Mouse (Mus musculus): ENCODE measurements around the gene Trp53tg5. TPM values are rescaled to one million over a fixed set of nuclear protein-coding genes. Genes with fewer than 3 reads are reported as not detected.

The Trp53tg5 gene
- polyA plus RNA-seq, 1 experiment from 2014 or later, result not detected

DNA sequence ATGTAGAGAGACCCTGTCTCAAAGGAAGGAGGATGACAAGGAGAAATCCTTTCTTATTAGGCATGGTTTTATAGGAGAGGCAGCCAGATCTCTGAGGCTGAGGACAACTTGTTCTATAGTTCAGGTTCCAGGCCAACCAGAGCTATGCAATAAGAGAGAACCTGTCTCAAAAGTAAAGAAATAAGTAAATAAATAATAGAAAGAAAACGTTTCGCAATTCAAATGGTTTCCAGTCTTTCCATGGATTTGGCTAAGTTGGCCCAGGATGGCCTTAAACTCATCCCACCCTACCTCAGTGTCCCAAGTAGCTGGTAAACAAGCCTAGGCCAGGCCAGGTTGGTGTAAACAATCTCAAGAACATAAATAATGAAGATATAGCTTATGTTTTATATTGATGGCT, 28.8 kb downstream of the Trp53tg5 start:
- H3K4me3 ChIP-seq, result no peak overlapping the region
- no peak overlapping the region for H3K27ac ChIP-seq
- 89% methylated on average over 2 of the region's 2 CpGs for WGBS
- no peak for ATAC-seq (ENCODE audit: low FRiP score)
- peaks cover 14% of the 10 kb centered on the region for H3K27me3 ChIP-seq
- H3K4me2 ChIP-seq (replicated peaks), result no peak overlapping the region
- H3K9ac ChIP-seq, result no peak overlapping the region
- H3K4me1 ChIP-seq, result peaks cover 31% of the 10 kb centered on the region
- no peaks in the 10 kb centered on the region for H3K36me3 ChIP-seq
- H3K9me3 ChIP-seq (replicated peaks), result no peaks in the 10 kb centered on the region

DNA sequence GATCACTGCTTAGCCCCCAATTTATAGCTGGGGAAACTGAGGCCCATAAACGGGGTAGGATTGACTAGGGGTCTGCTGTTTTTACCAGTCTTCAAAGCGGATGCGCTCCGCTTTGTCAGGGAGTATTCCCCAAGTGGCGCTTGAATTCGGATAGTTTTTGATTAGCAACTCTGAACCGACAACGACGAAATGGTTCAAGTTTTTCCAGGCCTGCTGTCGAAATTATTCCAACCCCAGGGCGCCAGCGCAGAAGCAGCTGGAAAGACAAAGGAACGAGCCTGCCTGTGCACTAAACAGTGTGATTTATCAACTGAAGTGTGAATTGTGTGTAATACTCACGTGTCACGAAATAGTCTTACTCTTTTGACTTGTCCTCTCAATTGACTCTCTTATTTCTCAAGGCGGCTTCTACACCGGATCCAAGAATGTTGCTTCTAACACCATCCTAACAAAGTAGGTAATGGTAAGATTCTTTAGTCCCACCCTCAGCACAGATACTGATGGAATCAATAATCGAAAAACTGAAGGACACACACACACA, 30.0 kb downstream of the Trp53tg5 start, which contains the start of gene Sdc4:
Gene Sdc4 (minus strand): TSS at position 428 of the 541 bp plus-strand sequence.
- peak within 1 kb of the TSS; percentile 68 for H3K9ac ChIP-seq
- H3K36me3 ChIP-seq, result no peaks in the 10 kb centered on the region
- WGBS, result 6% methylated on average over 18 of the region's 18 CpGs
- H3K27ac ChIP-seq, result no peak within 1 kb of the TSS
- peak; percentile 38; the same call in 1 of the 2 replicates for ATAC-seq (ENCODE audit: low FRiP score)
- no peaks in the 10 kb centered on the region for H3K9me3 ChIP-seq (replicated peaks)
- peaks cover 31% of the 10 kb centered on the region for H3K4me1 ChIP-seq
- peak within 1 kb of the TSS; percentile 50 for H3K4me3 ChIP-seq
- peak within 1 kb of the TSS; percentile 91 for H3K4me2 ChIP-seq (replicated peaks)
- H3K27me3 ChIP-seq, result peaks cover 14% of the 10 kb centered on the region

DNA sequence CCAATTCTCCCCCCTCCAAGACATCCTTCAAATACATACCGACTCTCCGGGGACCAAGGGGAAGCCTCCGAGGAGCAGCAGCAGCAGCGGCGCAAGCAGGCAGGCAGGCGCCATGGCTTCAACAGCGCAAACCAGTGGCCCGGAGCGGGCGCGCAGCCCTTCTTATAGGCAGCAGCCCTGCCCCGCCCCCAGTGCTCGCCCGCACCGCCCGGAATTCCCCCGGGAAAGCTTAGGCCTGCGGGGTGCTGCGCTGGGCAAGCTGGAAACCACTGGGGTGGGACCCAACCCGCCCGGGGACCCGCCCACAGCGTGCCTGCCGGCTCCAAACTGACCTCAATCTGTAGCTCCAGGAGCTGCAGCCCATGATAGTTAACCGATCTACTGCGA, 30.5 kb downstream of the Trp53tg5 start:
- Histone ChIP-seq H3K4me1 (peaks cover 31% of the 10 kb centered on the region), H3K9me3 (replicated peaks) (no peaks in the 10 kb centered on the region), H3K4me2 (replicated peaks) (peak overlapping the region; percentile 91), H3K9ac (peak overlapping the region; percentile 68), H3K27me3 (peaks cover 14% of the 10 kb centered on the region), H3K36me3 (no peaks in the 10 kb centered on the region), H3K27ac (no peak overlapping the region), H3K4me3 (peak overlapping the region; percentile 50)
- WGBS, result under 1% methylated on average over 26 of the region's 26 CpGs
- ATAC-seq (ENCODE audit: low FRiP score), result peak; percentile 87

DNA sequence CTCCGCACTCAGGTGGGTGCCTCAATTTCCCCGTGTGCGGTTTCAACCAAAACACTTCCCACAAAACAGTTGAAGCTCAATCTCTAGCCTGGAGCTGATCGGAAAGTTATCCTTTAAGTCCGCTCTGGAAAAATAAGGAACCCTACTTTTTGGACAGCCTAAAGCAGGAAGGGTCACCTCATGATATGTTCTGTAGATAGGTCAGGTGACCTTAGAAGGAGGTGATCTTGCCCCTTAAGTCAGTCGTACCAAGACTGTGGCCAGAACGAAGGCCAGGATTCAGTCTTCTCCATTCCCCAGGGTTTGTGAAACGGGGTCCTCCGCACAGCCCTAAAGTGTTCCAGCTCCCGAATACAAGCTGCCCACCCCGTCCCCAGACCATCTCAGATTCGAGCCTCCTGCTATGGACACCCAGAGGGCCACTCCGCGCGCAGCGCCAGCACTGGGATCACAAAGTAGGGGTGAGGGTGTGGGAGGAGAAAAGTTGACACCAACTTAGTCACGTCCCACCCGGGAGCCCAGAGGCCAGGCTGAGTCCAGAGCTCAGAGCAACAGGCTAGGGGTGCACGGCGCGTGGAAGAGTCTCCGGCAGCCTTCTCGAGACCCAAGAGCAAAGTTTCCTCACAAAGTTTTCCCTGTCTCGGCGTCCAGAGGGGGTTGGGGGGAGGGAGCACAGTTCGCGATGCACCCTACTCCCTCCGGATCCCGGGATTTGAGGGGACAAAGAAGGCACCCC, 31.0 kb downstream of the Trp53tg5 start:
- H3K27me3 ChIP-seq, result peaks cover 14% of the 10 kb centered on the region
- ATAC-seq (ENCODE audit: low FRiP score), result peak; percentile 32; the same call in 1 of the 2 replicates
- no peak overlapping the region for H3K27ac ChIP-seq
- H3K9ac ChIP-seq, result peak overlapping the region; percentile 68
- H3K4me2 ChIP-seq (replicated peaks), result peak overlapping the region; percentile 91
- H3K4me1 ChIP-seq, result peaks cover 31% of the 10 kb centered on the region
- 3% methylated on average over 29 of the region's 29 CpGs for WGBS
- H3K4me3 ChIP-seq, result peak overlapping the region; percentile 50
- H3K36me3 ChIP-seq, result no peaks in the 10 kb centered on the region
- H3K9me3 ChIP-seq (replicated peaks), result no peaks in the 10 kb centered on the region

DNA sequence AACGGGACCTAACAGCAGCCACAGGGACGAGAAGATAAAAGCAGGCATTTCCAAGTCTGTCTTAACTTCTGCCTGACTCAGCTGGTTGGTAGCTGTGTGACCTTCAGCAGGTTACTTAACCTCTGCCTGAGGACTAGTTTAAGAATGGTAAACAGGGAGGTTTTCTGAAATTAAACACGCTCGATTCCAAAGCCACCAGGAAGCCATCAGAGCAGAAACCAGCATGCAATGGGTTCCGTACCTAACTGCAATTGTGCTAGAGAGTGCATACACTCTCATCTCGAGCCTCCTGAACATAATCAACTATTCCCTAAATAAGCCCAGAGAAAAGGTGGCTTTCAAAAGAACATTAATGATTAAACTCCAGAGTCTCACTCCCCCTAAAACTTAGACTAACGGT, 31.8 kb downstream of the Trp53tg5 start:
- Histone ChIP-seq H3K4me2 (replicated peaks) (peak overlapping the region; percentile 91), H3K36me3 (no peaks in the 10 kb centered on the region), H3K9me3 (replicated peaks) (no peaks in the 10 kb centered on the region), H3K4me1 (peaks cover 35% of the 10 kb centered on the region), H3K27me3 (peaks cover 14% of the 10 kb centered on the region), H3K9ac (no peak overlapping the region), H3K4me3 (0 out of 2 replicates have a peak overlapping the region, but pooled peaks have one; percentile 50), H3K27ac (no peak overlapping the region)
- ATAC-seq (ENCODE audit: low FRiP score), result no peak
- WGBS, result 24% methylated on average over 7 of the region's 7 CpGs

DNA sequence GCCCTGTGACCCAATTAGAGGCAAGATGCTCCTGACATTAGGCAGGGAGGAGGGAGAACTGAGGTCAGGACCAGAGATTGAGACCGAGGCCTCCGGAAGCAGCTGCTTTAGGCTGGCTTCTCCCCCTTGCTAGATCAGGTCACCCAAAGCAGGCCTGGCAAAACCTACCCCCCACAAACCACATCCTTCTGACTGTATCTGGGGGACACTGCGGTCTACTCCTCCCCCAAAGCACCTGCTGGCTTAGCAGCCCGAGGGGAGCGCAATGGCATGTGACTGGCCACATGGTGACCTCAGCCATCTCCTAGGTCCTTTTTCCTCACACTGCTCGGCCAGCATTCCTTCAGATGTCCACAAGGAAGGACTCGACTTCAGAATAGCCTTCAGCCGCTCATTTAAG, 32.4 kb downstream of the Trp53tg5 start:
- 38% methylated on average over 8 of the region's 8 CpGs for WGBS
- H3K4me2 ChIP-seq (replicated peaks), result peak overlapping the region; percentile 91; the same call in 1 of the 2 replicates
- H3K9me3 ChIP-seq (replicated peaks), result no peaks in the 10 kb centered on the region
- H3K4me3 ChIP-seq, result no peak overlapping the region
- no peak for ATAC-seq (ENCODE audit: low FRiP score)
- no peak overlapping the region for H3K27ac ChIP-seq
- H3K4me1 ChIP-seq, result peaks cover 35% of the 10 kb centered on the region
- no peaks in the 10 kb centered on the region for H3K36me3 ChIP-seq
- peaks cover 14% of the 10 kb centered on the region for H3K27me3 ChIP-seq
- H3K9ac ChIP-seq, result no peak overlapping the region

DNA sequence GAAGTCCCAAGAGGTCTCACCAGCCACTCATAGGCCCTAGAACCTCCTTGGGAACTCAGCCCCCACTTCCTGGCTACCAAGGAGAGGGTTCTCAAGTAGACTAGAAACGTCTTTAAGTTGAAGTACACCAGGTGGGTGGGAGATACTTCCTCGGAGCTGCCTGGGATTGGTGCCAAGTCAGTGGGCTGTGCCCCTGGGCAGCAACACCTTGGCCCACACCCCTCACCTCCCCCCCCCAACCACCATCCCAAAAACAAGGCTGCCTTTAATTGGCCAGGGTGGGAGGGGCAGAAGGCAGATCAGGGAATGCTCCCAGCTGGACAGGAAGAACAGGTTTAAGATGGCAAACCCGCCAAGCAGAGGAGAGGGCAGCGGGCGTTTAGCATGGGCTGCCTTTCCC, 33.2 kb downstream of the Trp53tg5 start:
- Histone ChIP-seq H3K36me3 (no peaks in the 10 kb centered on the region), H3K9ac (no peak overlapping the region), H3K4me1 (peaks cover 38% of the 10 kb centered on the region), H3K4me3 (no peak overlapping the region), H3K9me3 (replicated peaks) (no peaks in the 10 kb centered on the region), H3K27ac (no peak overlapping the region), H3K4me2 (replicated peaks) (no peak overlapping the region), H3K27me3 (peaks cover 14% of the 10 kb centered on the region)
- WGBS, result 82% methylated on average over 5 of the region's 5 CpGs
- no peak for ATAC-seq (ENCODE audit: low FRiP score)

DNA sequence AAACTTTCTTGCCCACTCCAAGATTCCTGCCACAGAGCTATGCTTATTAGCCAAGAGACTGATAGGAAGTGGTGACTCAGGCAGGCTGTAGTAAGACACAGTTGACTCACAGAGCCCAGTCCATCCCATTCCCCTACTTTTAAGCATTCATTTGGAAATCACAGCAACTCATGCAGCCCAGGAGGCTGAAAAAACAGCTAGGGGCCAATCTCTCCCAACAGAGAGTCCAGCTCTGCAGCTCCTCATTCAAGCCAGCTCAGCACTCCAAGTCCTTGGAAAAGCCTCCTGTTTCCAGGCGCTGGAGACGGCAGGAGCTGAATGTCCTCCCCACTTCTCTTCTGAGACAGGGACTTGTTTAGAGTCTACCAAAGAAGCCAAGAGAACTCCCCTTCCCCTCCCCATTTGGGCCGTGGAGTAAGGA, 34.5 kb downstream of the Trp53tg5 start:
- no peaks in the 10 kb centered on the region for H3K9me3 ChIP-seq (replicated peaks)
- no peak overlapping the region for H3K4me2 ChIP-seq (replicated peaks)
- H3K9ac ChIP-seq, result no peak overlapping the region
- H3K4me1 ChIP-seq, result peaks cover 38% of the 10 kb centered on the region
- WGBS, result 70% methylated on average over 3 of the region's 3 CpGs
- no peak for ATAC-seq (ENCODE audit: low FRiP score)
- H3K27me3 ChIP-seq, result peaks cover 18% of the 10 kb centered on the region
- no peak overlapping the region for H3K27ac ChIP-seq
- H3K36me3 ChIP-seq, result no peaks in the 10 kb centered on the region
- no peak overlapping the region for H3K4me3 ChIP-seq

DNA sequence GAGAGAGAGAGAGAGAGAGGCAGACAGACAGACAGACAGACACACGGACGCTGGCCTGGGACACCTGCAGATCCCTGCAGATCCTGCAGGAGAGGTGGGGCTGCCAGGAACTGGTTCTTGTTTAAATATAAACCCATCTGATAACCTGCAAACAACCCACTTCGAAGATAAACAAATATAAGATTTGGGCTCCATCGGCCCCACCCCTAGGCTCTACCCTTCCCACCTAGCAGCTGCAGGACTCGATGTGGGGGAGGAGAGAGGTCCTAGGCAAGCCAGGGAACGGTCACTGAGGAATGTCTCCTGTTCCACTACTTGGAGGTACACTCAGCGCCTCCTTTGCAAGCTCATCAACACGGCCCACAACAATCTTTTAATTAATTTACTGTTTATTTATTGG, 35.3 kb downstream of the Trp53tg5 start:
- no peak for ATAC-seq (ENCODE audit: low FRiP score)
- WGBS, result 71% methylated on average over 8 of the region's 8 CpGs
- H3K9me3 ChIP-seq (replicated peaks), result no peaks in the 10 kb centered on the region
- H3K27me3 ChIP-seq, result peaks cover 18% of the 10 kb centered on the region
- H3K9ac ChIP-seq, result no peak overlapping the region
- H3K4me3 ChIP-seq, result no peak overlapping the region
- peaks cover 33% of the 10 kb centered on the region for H3K4me1 ChIP-seq
- H3K27ac ChIP-seq, result no peak overlapping the region
- no peak overlapping the region for H3K4me2 ChIP-seq (replicated peaks)
- no peaks in the 10 kb centered on the region for H3K36me3 ChIP-seq

DNA sequence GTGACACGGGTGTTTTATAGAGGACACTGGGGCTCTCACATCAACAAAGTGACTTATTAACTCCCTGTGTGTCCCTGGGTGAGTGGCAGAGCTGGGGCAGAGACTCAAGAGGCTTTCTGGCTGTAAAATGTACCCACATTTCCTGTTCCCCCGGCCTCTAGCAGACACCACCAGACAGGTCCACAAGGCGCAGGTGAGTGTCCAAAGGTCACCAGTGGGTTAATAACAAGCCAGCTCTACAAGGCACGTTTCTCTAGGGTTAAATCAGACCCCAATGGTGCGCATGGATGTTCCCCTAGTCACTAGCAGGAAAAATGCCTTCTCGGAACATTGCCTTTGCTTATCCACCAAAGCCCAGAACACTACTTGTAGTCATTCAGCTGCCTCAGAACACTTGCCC, 35.8 kb downstream of the Trp53tg5 start:
- Histone ChIP-seq H3K36me3 (no peaks in the 10 kb centered on the region), H3K27ac (no peak overlapping the region), H3K9me3 (replicated peaks) (no peaks in the 10 kb centered on the region), H3K4me3 (no peak overlapping the region), H3K9ac (no peak overlapping the region), H3K4me2 (replicated peaks) (no peak overlapping the region), H3K27me3 (peaks cover 18% of the 10 kb centered on the region), H3K4me1 (peaks cover 28% of the 10 kb centered on the region)
- no peak for ATAC-seq (ENCODE audit: low FRiP score)
- 76% methylated on average over 6 of the region's 6 CpGs for WGBS

DNA sequence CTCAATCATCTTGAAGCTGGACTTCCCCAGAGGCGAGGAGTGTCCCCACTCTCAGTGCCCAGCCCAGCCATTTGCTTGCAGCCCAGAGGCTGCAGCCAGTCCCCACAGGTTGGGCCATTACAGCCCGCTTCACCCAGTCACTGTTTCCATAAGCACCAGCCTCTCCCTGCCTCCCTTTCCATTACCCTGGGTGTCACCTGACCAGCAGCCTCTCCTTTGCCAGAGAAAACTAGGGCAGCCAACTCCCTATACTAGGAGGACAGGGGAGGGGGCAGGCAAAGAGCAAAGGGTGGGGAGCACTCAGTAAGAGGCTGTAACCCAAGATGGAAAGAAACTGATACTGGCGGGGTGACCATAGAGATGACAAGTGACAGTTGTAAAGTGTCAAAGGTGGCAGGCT, 36.6 kb downstream of the Trp53tg5 start:
- Histone ChIP-seq H3K4me1 (peaks cover 27% of the 10 kb centered on the region), H3K4me3 (no peak overlapping the region), H3K27ac (0 out of 2 replicates have a peak overlapping the region, but pooled peaks have one; percentile 48), H3K27me3 (peaks cover 16% of the 10 kb centered on the region), H3K36me3 (no peaks in the 10 kb centered on the region), H3K9me3 (replicated peaks) (no peaks in the 10 kb centered on the region), H3K4me2 (replicated peaks) (no peak overlapping the region), H3K9ac (no peak overlapping the region)
- WGBS, result 52% methylated on average over 3 of the region's 3 CpGs
- no peak for ATAC-seq (ENCODE audit: low FRiP score)

DNA sequence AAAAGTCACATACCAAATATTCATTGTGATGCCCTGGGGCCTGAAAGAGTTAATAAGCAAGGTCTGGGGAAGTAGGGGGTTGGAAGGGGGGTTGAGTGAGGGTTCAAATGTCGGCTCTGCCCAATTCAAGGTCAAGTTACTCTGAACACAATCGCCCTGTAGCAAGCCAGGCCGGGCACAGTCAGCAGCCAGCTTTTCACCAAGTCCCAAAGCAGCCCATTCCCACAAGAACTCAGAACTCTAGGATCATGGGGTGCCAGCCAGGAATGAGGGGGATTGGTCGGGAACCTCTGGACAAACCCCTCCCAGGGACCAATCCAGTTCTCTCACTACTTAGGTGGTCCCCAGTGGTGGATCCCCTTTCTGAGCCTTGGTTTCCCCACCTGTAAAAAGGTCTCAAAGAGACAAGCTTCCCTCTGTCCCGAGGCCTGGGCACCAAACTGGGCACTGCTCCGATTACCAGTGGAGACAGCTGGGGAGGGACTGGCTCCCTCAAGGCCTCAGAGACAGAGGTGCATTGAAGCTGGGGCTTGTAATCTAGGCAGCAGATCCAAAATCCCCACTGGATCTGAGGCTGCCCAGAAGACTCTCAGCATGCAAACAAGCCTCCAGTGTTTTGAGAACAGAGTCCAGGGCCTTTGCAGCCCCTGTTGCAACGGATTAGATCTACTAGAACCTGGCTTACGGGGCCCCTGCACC, 37.2 kb downstream of the Trp53tg5 start:
- 25% methylated on average over 8 of the region's 8 CpGs for WGBS
- H3K9ac ChIP-seq, result no peak overlapping the region

More for the DNA sequence above, 37.2 kb downstream of the Trp53tg5 start:
- Histone ChIP-seq H3K9me3 (replicated peaks) (no peaks in the 10 kb centered on the region), H3K4me2 (replicated peaks) (no peak overlapping the region), H3K4me1 (peaks cover 25% of the 10 kb centered on the region), H3K27me3 (peaks cover 10% of the 10 kb centered on the region), H3K36me3 (no peaks in the 10 kb centered on the region), H3K27ac (0 out of 2 replicates have a peak overlapping the region, but pooled peaks have one; percentile 48), H3K4me3 (no peak overlapping the region)
- ATAC-seq (ENCODE audit: low FRiP score), result no peak

All from hindbrain, embryonic 12.5 days (tissue).